Mouse (Mus musculus) T-helper 17 cell (primary cell): ENCODE measurements around the gene Krt75.

Experiments
- in situ Hi-C, 2 experiments: fragments of 300-600 bp; cut with MboI, MseI; formaldehyde crosslinking; loops; 1 replicate in 1 of 2; 2 replicates in 1 of 2; pipeline ENCODE4 v1.15.1; 2025; ENCODE audit warnings: high pct_unique_total_duplicates in 2 of 2

The Krt75 gene

GRCm38 (mm10) chr15:101573796-101574345 lies at the start of gene Krt75:
TSS of gene Krt75 (minus strand) at chr15:101573904.
- in situ Hi-C loops, result no loop called here

GRCm38 (mm10) chr15:101599123-101599522 lies 25.4 kb upstream of the Krt75 start:
- in situ Hi-C loops, result no loop called here

- in situ Hi-C loops, result no loop called here
These were observed 14.5 kb upstream of the Krt75 start for GRCm38 (mm10) chr15:101588216-101588615.

GRCm38 (mm10) chr15:101584456-101584855 lies 10.8 kb upstream of the Krt75 start:
- in situ Hi-C loops, result no loop called here

GRCm38 (mm10) chr15:101583211-101583965 lies 9.7 kb upstream of the Krt75 start:
- in situ Hi-C loops, result no loop called here

- in situ Hi-C loops, result no loop called here
These were observed 8.0 kb upstream of the Krt75 start for GRCm38 (mm10) chr15:101581701-101582100.

GRCm38 (mm10) chr15:101575506-101575905 lies 1.8 kb upstream of the Krt75 start:
- in situ Hi-C loops, result loop anchor here in 1 of 2 experiments (5.0 kb wide), 1 partner anchor 753 kb away; no protein-coding TSS in a partner anchor

GRCm38 (mm10) chr15:101567780-101568179 lies 5.9 kb downstream of the Krt75 start:
- in situ Hi-C loops, result no loop called here

GRCm38 (mm10) chr15:101562850-101563249 lies 10.9 kb downstream of the Krt75 start, which contains the start of gene Krt90:
TSS of gene Krt90 (minus strand) at chr15:101562950.
- in situ Hi-C loops, result no loop called here

- in situ Hi-C loops, result no loop called here
These were observed 15.6 kb downstream of the Krt75 start for GRCm38 (mm10) chr15:101558034-101558646.

GRCm38 (mm10) chr15:101553169-101553568 lies 20.5 kb downstream of the Krt75 start:
- in situ Hi-C loops, result no loop called here

GRCm38 (mm10) chr15:101552188-101552587 lies 21.5 kb downstream of the Krt75 start:
- in situ Hi-C loops, result no loop called here

- in situ Hi-C loops, result no loop called here
These were observed 23.1 kb downstream of the Krt75 start, which contains the start of gene Krt82 for GRCm38 (mm10) chr15:101550567-101550966. TSS of gene Krt82 (minus strand) at chr15:101550667.

- in situ Hi-C loops, result loop anchor here in 1 of 2 experiments (25.0 kb wide), 2 partner anchors 207 to 418 kb away; partner anchors contain the start of gene Krt78
These were observed 29.2 kb downstream of the Krt75 start for GRCm38 (mm10) chr15:101544478-101544877.

GRCm38 (mm10) chr15:101542543-101542942 lies 31.2 kb downstream of the Krt75 start:
- in situ Hi-C loops, result loop anchor here in 1 of 2 experiments (25.0 kb wide), 2 partner anchors 205 to 420 kb away; partner anchors contain the start of gene Krt78

GRCm38 (mm10) chr15:101538580-101538900 lies 35.2 kb downstream of the Krt75 start:
- in situ Hi-C loops, result loop anchor here in 1 of 2 experiments (25.0 kb wide), 2 partner anchors 201 to 424 kb away; partner anchors contain the start of gene Krt78

- in situ Hi-C loops, result loop anchor here in 1 of 2 experiments (25.0 kb wide), 2 partner anchors 201 to 424 kb away; partner anchors contain the start of gene Krt78
These were observed 35.7 kb downstream of the Krt75 start for GRCm38 (mm10) chr15:101537864-101538579.

- in situ Hi-C loops, result loop anchor here in 1 of 2 experiments (25.0 kb wide), 2 partner anchors 199 to 426 kb away; partner anchors contain the start of gene Krt78
These were observed 37.5 kb downstream of the Krt75 start for GRCm38 (mm10) chr15:101536054-101536850.

- in situ Hi-C loops, result loop anchor here in 1 of 2 experiments (25.0 kb wide), 2 partner anchors 195 to 430 kb away; partner anchors contain the start of gene Krt78
These were observed 41.0 kb downstream of the Krt75 start, which contains the start of gene Krt84 for GRCm38 (mm10) chr15:101532720-101533119. TSS of gene Krt84 (minus strand) at chr15:101532820.

- in situ Hi-C loops, result loop anchor here in 1 of 2 experiments (10.0 kb wide), 1 partner anchor 182 kb away; no protein-coding TSS in a partner anchor
These were observed 51.0 kb downstream of the Krt75 start for GRCm38 (mm10) chr15:101522556-101523232.
